Mouse (Mus musculus): Measurements from ENCODE around the gene Rilpl1.

- TF ChIP-seq CTCF (IDR thresholded peaks at IDR 0.05; ENCODE audit: low read depth) (no peak), EP300 (IDR thresholded peaks at IDR 0.05; ENCODE audit: low read depth) (no peak)
These were observed 51.1 kb downstream of the Rilpl1 start for GRCm38 (mm10) chr5:124480119-124480518.

All from liver, embryonic 14.5 days (tissue).